Mouse (Mus musculus): ENCODE data around the gene Slc35e3. TPM values are rescaled to one million over a fixed set of nuclear protein-coding genes. Genes with fewer than 3 reads are reported as not detected.
A peak's percentile ranks its signal among the peaks of the same experiment; 100 is the strongest.

The Slc35e3 gene
- polyA plus RNA-seq, 1 experiment from 2014 or later: 29.0 TPM

DNA sequence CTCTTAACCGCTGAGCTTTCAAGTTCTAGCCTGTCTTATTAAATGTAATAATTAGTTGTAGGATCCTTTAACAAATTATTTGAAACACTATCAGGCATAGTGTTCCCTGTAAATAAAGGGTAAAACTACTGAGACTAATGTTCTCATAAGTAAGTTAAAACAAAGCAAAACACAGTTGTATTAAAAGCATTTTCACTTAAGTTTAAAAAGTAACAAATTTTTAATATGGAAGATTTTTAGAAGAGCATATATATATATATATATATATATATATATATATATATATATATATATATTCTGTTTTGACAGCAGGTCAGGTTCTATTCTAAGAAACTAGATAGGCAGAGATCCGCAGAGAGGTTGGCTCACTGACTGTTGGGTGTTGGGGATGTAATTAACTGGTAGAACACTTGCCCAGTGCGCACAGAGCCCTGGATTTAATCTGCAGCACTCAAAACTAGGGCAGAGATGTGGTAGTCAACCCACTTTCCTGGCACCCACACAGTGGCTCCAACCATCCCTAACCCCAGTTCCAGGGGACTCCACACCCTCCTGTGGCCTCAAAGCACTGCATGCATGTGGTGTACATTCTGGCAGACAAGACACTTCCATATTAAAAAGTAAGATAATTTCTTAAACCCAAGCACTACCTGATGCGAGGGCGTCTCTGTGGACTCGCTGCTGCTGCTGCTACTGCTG lies 51.8 kb downstream of the Slc35e3 start:
- H3K27ac ChIP-seq (ENCODE audit: low read length): no peak overlapping the region
- H3K36me3 ChIP-seq (ENCODE audit: control insufficient read depth, insufficient read depth): peaks cover 61% of the 10 kb centered on the region
- H3K9me3 ChIP-seq (ENCODE audit: control insufficient read depth, low read length): no peaks in the 10 kb centered on the region
- 96% methylated on average over 6 of the region's 6 CpGs for WGBS
- H3K4me1 ChIP-seq (replicated peaks; ENCODE audit: control insufficient read depth, insufficient read depth, low read length): no peaks in the 10 kb centered on the region
- H3K4me2 ChIP-seq (ENCODE audit: low read length): no peak overlapping the region
- H3K27me3 ChIP-seq (replicated peaks; ENCODE audit: control insufficient read depth, insufficient read depth, low read length): no peaks in the 10 kb centered on the region
- H3K9ac ChIP-seq (replicated peaks; ENCODE audit: low read depth, low read length): no peak overlapping the region
- no peak overlapping the region for H3K4me3 ChIP-seq (replicated peaks; ENCODE audit: low read length)
- ATAC-seq: no peak

DNA sequence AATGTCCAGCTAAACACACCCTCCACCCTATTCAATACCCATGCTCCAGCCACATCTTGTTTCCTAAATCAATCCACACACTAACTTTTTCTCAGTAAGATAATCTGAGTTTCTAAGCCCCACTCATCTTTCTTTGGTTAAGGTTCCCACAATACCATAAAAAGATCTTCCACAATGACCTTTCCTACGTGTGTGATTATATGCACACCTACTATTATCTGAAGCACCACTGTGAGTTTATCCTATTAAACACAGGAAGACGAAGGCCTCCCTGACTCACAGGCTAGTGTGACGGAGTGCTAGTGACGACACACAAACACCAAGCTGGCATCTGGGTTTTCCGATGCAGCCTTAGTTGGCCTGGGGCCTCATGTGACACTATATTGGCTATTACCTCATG lies 53.2 kb downstream of the Slc35e3 start:
- ATAC-seq: no peak
- Histone ChIP-seq H3K4me3 (replicated peaks; ENCODE audit: low read length) (no peak overlapping the region), H3K4me1 (replicated peaks; ENCODE audit: control insufficient read depth, insufficient read depth, low read length) (no peaks in the 10 kb centered on the region), H3K27ac (ENCODE audit: low read length) (no peak overlapping the region), H3K9ac (replicated peaks; ENCODE audit: low read depth, low read length) (no peak overlapping the region), H3K4me2 (ENCODE audit: low read length) (no peak overlapping the region), H3K9me3 (ENCODE audit: control insufficient read depth, low read length) (no peaks in the 10 kb centered on the region), H3K27me3 (replicated peaks; ENCODE audit: control insufficient read depth, insufficient read depth, low read length) (no peaks in the 10 kb centered on the region), H3K36me3 (ENCODE audit: control insufficient read depth, insufficient read depth) (peaks cover 58% of the 10 kb centered on the region)
- WGBS: 97% methylated on average over 5 of the region's 5 CpGs

DNA sequence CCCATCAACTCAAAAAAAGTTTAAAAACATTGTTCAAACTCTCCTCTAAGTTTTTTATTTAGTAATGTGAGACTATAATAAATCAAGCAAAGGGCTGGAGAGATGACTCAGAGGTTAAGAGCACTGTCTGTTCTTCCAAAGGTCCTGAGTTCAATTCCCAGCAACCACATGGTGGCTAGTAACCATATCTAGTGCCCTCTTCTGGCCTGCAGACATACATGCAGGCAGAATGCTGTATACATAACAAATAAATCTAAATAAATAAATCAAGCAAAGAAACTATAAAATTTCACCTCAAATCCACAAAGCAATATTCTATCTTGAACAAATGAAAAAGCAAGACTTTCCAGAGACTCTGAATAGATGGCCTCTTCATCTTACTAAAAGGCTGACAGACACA lies 54.0 kb downstream of the Slc35e3 start:
- Histone ChIP-seq H3K4me2 (ENCODE audit: low read length) (no peak overlapping the region), H3K27me3 (replicated peaks; ENCODE audit: control insufficient read depth, insufficient read depth, low read length) (no peaks in the 10 kb centered on the region), H3K27ac (ENCODE audit: low read length) (no peak overlapping the region), H3K36me3 (ENCODE audit: control insufficient read depth, insufficient read depth) (peaks cover 55% of the 10 kb centered on the region), H3K4me3 (replicated peaks; ENCODE audit: low read length) (no peak overlapping the region), H3K9me3 (ENCODE audit: control insufficient read depth, low read length) (no peaks in the 10 kb centered on the region), H3K4me1 (replicated peaks; ENCODE audit: control insufficient read depth, insufficient read depth, low read length) (no peaks in the 10 kb centered on the region), H3K9ac (replicated peaks; ENCODE audit: low read depth, low read length) (no peak overlapping the region)
- no peak for ATAC-seq

GRCm38 (mm10) chr10:117691389-117691968 lies 54.7 kb downstream of the Slc35e3 start:
- no peak for ATAC-seq
- Histone ChIP-seq H3K4me2 (ENCODE audit: low read length) (no peak overlapping the region), H3K27ac (ENCODE audit: low read length) (no peak overlapping the region), H3K9me3 (ENCODE audit: control insufficient read depth, low read length) (no peaks in the 10 kb centered on the region), H3K4me1 (replicated peaks; ENCODE audit: control insufficient read depth, insufficient read depth, low read length) (no peaks in the 10 kb centered on the region), H3K27me3 (replicated peaks; ENCODE audit: control insufficient read depth, insufficient read depth, low read length) (no peaks in the 10 kb centered on the region), H3K36me3 (ENCODE audit: control insufficient read depth, insufficient read depth) (peaks cover 49% of the 10 kb centered on the region), H3K9ac (replicated peaks; ENCODE audit: low read depth, low read length) (no peak overlapping the region), H3K4me3 (replicated peaks; ENCODE audit: low read length) (no peak overlapping the region)
- WGBS: 96% methylated on average over 10 of the region's 10 CpGs

DNA sequence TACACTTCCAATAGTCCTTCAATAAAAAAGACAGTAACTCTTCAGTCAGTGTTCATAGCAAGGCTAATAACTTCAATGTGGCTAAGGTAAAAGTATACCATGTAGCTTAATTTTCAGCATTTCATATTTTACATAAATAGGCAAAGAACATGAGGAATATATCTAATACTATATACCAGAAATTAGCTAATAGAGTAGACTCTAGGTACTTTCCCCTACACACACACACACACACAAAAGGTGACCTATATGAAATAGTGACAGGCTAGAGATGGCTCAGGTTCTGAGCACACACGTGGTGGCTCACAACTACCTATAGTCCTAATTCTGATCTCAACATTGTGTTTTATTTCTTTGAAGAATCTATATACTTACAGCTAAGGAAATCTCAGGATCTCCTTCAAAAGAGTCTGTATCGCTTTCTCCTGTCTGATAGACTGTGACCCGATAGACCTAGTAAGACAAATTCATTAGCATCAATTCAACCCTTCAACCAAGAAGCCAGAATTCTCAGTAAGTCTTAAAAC lies 55.3 kb downstream of the Slc35e3 start:
- no peaks in the 10 kb centered on the region for H3K4me1 ChIP-seq (replicated peaks; ENCODE audit: control insufficient read depth, insufficient read depth, low read length)
- H3K4me3 ChIP-seq (replicated peaks; ENCODE audit: low read length): no peak overlapping the region
- H3K9me3 ChIP-seq (ENCODE audit: control insufficient read depth, low read length): no peaks in the 10 kb centered on the region
- ATAC-seq: no peak
- H3K27me3 ChIP-seq (replicated peaks; ENCODE audit: control insufficient read depth, insufficient read depth, low read length): no peaks in the 10 kb centered on the region
- no peak overlapping the region for H3K27ac ChIP-seq (ENCODE audit: low read length)
- 93% methylated on average over 3 of the region's 3 CpGs for WGBS
- H3K36me3 ChIP-seq (ENCODE audit: control insufficient read depth, insufficient read depth): peaks cover 43% of the 10 kb centered on the region
- no peak overlapping the region for H3K4me2 ChIP-seq (ENCODE audit: low read length)
- no peak overlapping the region for H3K9ac ChIP-seq (replicated peaks; ENCODE audit: low read depth, low read length)

DNA sequence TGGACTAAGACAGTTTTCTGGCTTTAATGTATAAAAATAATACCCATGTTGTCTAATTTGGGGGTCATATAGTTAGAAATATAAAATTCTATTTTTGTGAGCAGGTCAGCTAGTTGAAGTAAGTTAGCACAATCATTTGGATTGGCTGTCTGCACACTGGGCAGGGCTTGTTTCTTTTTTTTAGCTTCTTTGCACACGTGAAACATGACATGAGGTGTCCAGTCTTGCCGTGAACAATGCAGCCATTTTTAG lies 56.1 kb downstream of the Slc35e3 start:
- Histone ChIP-seq H3K27me3 (replicated peaks; ENCODE audit: control insufficient read depth, insufficient read depth, low read length) (no peaks in the 10 kb centered on the region), H3K4me1 (replicated peaks; ENCODE audit: control insufficient read depth, insufficient read depth, low read length) (no peaks in the 10 kb centered on the region), H3K36me3 (ENCODE audit: control insufficient read depth, insufficient read depth) (peaks cover 36% of the 10 kb centered on the region), H3K9me3 (ENCODE audit: control insufficient read depth, low read length) (no peaks in the 10 kb centered on the region), H3K27ac (ENCODE audit: low read length) (no peak overlapping the region), H3K4me2 (ENCODE audit: low read length) (no peak overlapping the region), H3K9ac (replicated peaks; ENCODE audit: low read depth, low read length) (no peak overlapping the region), H3K4me3 (replicated peaks; ENCODE audit: low read length) (no peak overlapping the region)
- 91% methylated on average over 2 of the region's 2 CpGs for WGBS
- no peak for ATAC-seq

GRCm38 (mm10) chr10:117689297-117690100 lies 56.7 kb downstream of the Slc35e3 start:
- H3K9ac ChIP-seq (replicated peaks; ENCODE audit: low read depth, low read length): no peak overlapping the region
- H3K4me1 ChIP-seq (replicated peaks; ENCODE audit: control insufficient read depth, insufficient read depth, low read length): no peaks in the 10 kb centered on the region
- H3K4me3 ChIP-seq (replicated peaks; ENCODE audit: low read length): no peak overlapping the region
- no peak overlapping the region for H3K4me2 ChIP-seq (ENCODE audit: low read length)
- H3K36me3 ChIP-seq (ENCODE audit: control insufficient read depth, insufficient read depth): peaks cover 31% of the 10 kb centered on the region
- WGBS: 97% methylated on average over 11 of the region's 11 CpGs
- no peaks in the 10 kb centered on the region for H3K27me3 ChIP-seq (replicated peaks; ENCODE audit: control insufficient read depth, insufficient read depth, low read length)
- no peaks in the 10 kb centered on the region for H3K9me3 ChIP-seq (ENCODE audit: control insufficient read depth, low read length)
- no peak overlapping the region for H3K27ac ChIP-seq (ENCODE audit: low read length)
- ATAC-seq: no peak

- H3K4me2 ChIP-seq (ENCODE audit: low read length): no peak overlapping the region
- no peak overlapping the region for H3K4me3 ChIP-seq (replicated peaks; ENCODE audit: low read length)
- no peaks in the 10 kb centered on the region for H3K4me1 ChIP-seq (replicated peaks; ENCODE audit: control insufficient read depth, insufficient read depth, low read length)
- H3K9me3 ChIP-seq (ENCODE audit: control insufficient read depth, low read length): no peaks in the 10 kb centered on the region
- H3K9ac ChIP-seq (replicated peaks; ENCODE audit: low read depth, low read length): no peak overlapping the region
- H3K36me3 ChIP-seq (ENCODE audit: control insufficient read depth, insufficient read depth): peaks cover 28% of the 10 kb centered on the region
- no peaks in the 10 kb centered on the region for H3K27me3 ChIP-seq (replicated peaks; ENCODE audit: control insufficient read depth, insufficient read depth, low read length)
- WGBS: 86% methylated on average over 13 of the region's 13 CpGs
- no peak overlapping the region for H3K27ac ChIP-seq (ENCODE audit: low read length)
- ATAC-seq: peak; percentile 67; the same call in 1 of the 2 replicates
These were observed 57.7 kb downstream of the Slc35e3 start for GRCm38 (mm10) chr10:117688204-117689151.

GRCm38 (mm10) chr10:117687577-117687976 lies 58.6 kb downstream of the Slc35e3 start:
- no peaks in the 10 kb centered on the region for H3K4me1 ChIP-seq (replicated peaks; ENCODE audit: control insufficient read depth, insufficient read depth, low read length)
- 92% methylated on average over 7 of the region's 7 CpGs for WGBS
- no peak overlapping the region for H3K9ac ChIP-seq (replicated peaks; ENCODE audit: low read depth, low read length)
- H3K27ac ChIP-seq (ENCODE audit: low read length): no peak overlapping the region
- no peaks in the 10 kb centered on the region for H3K27me3 ChIP-seq (replicated peaks; ENCODE audit: control insufficient read depth, insufficient read depth, low read length)
- peaks cover 23% of the 10 kb centered on the region for H3K36me3 ChIP-seq (ENCODE audit: control insufficient read depth, insufficient read depth)
- H3K4me3 ChIP-seq (replicated peaks; ENCODE audit: low read length): no peak overlapping the region
- no peak for ATAC-seq
- no peak overlapping the region for H3K4me2 ChIP-seq (ENCODE audit: low read length)
- H3K9me3 ChIP-seq (ENCODE audit: control insufficient read depth, low read length): no peaks in the 10 kb centered on the region
